Mouse (Mus musculus): ENCODE data around the gene Clns1a.
A peak's percentile ranks its signal among the peaks of the same experiment; 100 is the strongest.

The Clns1a gene

DNA sequence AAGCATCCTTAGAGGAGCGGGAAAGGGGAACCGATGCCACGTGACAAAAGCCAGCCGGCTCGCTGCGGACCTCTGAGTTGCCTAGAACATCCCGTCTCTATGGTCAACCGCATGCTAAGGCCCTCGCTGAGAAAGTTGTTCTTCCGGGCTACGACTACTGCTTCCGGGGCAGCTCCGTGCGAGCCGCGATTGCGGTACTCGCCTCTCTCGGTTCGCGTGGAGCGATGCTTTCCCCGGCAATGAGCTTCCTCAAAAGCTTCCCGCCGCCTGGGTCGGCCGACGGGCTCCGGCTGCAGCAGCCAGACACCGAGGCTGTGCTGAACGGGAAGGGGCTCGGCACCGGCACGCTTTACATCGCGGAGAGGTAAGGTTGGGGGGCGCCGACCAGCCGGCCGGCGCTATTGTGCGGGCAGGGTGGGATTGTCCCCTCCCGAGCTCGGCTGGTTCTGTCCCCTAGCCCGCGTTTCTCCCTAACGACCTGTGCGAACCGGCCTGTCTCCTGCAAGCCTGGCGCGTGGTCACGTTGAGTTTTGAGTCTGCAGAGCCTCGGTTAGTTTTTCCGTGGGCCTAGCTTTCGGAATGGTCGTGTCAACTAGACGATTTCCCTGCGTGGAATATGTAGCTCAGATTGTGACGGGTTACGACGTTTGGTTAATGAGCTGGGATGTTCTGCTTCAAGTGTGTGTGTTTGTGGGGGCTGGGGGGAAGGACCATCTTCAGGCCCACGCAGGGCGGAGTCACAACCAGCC lies at the start of gene Clns1a:
TSS of gene Clns1a (plus strand) at position 129 of the 749 bp plus-strand sequence.
- peak; percentile 85 to 94 for DNase-seq (ENCODE audit: low spot score in 2 of 2)

DNA sequence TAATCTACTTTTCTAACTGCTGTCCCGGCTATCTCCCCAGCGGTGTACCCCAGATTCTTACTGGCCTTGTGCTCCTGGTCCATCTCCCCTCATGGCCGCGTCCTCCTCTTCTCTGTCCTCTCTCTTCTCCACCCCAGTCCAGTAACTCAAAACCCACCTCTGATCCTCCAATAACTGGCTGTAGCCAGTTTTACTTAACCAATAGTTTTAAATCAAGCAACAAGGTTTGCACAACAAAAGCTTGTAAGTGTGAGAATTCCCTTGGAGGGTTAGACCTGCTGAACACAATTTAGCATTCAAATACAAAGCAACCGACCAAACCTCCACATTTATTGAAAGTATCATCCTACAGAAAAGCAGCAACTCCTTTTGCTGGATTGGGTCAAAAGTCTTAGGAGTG lies 48.8 kb upstream of the Clns1a start:
- DNase-seq (ENCODE audit: low spot score in 2 of 2), result no peak

DNA sequence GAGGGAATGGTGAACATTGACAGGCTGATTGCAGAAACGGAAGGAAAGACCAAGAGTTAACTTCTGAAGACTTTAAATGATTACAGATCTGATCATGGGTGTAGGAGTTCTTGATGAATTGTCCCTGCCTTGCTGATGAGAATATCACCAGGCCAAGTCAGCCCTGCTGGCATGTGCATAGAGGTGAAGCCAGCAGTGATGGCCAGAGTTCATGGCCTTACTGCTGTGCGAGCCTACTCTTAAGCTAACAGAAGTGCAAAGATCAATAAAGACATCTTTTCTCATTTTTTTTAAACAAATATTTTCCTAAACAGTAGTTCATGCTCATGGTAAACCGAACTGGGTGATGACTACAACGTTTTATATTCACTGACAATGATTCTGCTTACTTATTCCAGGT lies 45.7 kb upstream of the Clns1a start:
- DNase-seq (ENCODE audit: low spot score in 2 of 2), result no peak

GRCm38 (mm10) chr7:97656144-97656543 lies 40.3 kb upstream of the Clns1a start:
- DNase-seq (ENCODE audit: low spot score in 2 of 2), result no peak

DNA sequence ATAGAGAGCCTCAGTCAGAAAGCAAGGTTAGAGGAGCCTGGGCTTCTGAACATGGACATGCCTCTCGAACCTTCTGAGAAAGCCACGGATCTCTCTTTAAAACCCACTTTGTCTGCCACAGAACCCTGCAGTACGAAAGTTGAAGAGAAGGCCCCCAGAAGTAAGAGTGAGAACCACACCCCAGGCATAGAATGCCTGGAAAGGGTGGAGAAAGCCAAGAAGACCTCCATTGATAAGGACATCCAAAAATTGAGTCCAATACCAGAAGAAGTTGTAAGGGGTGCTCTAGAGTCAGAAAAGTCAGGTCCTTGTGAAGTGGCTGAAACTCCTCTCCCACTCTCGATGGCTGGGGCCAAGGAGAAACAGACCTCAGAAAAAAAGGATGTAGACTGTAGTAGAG lies 34.8 kb upstream of the Clns1a start:
- DNase-seq (ENCODE audit: low spot score in 2 of 2), result no peak

DNA sequence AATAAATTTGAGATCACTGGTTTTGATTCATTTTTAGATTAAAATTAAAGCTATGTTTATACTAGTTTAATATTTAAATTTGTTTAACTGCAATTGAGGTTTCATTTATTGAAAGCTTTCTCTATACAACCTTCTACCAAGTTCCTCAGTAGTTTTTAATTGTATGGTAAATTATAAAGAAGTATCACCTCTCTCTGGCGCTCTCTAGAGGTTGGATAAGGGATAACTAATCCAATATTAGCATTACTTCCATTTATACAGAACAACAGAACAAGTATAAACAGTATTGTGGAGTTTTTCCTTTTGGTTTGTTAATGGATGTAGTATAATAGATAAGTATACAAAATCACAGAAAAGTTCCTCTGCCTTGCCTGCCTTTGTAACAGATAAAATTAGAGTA lies 17.2 kb upstream of the Clns1a start:
- DNase-seq (ENCODE audit: low spot score in 2 of 2), result no peak

- DNase-seq (ENCODE audit: low spot score in 2 of 2), result no peak
Observed at GRCm38 (mm10) chr7:97687831-97688230, 8.6 kb upstream of the Clns1a start.

GRCm38 (mm10) chr7:97695441-97695840 lies 993 bp upstream of the Clns1a start:
- no peak for DNase-seq (ENCODE audit: low spot score in 2 of 2)

GRCm38 (mm10) chr7:97696133-97696505 lies 315 bp upstream of the Clns1a start:
- DNase-seq (ENCODE audit: low spot score in 2 of 2), result peak in 1 of 2 experiments; percentile 18

GRCm38 (mm10) chr7:97700173-97700572 lies 3.7 kb downstream of the Clns1a start:
- no peak for DNase-seq (ENCODE audit: low spot score in 2 of 2)

DNA sequence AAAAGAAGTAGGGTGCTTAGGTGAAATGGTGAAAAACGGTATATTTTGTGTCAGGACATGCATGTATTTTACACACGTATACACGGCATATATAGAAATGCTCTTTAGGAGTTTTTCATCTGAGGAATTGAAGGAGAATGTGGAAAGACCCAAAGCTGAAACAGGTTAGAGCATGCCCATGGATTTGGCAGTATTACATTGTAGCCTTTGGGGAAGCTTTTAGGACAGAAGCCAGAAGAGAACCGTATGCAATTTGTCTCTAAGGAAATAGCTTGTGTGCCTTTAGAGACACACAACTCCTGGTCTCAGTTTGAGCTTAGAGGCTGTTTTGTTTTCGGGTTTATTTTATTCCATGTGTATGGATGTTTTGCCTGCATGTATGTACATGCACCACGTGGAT lies 4.7 kb downstream of the Clns1a start:
- DNase-seq (ENCODE audit: low spot score in 2 of 2), result no peak

GRCm38 (mm10) chr7:97707123-97707522 lies 10.7 kb downstream of the Clns1a start:
- no peak for DNase-seq (ENCODE audit: low spot score in 2 of 2)

DNA sequence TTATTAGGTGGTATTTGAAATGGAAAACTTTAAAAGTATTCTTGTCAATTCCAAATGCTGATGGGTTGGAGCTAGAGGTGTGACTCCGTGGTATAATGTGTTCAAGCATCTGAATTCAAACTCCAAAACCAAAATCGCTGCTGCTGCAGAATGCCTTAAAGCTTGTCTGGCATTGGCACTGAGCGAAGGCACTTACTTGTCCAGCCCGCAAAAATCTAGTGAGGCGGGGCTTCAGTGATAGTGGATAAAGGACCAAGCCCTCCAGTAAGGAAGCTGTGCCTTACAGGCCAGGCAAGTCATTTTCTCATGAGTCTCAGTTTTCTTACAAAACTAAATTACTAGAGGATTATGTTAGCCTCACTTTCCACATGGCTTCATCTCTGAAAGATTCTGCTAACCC lies 11.4 kb downstream of the Clns1a start:
- DNase-seq (ENCODE audit: low spot score in 2 of 2), result no peak

- no peak for DNase-seq (ENCODE audit: low spot score in 2 of 2)
Observed at GRCm38 (mm10) chr7:97709204-97709603, 12.8 kb downstream of the Clns1a start.

- DNase-seq (ENCODE audit: low spot score in 2 of 2), result no peak
Observed at GRCm38 (mm10) chr7:97714651-97715050, 18.2 kb downstream of the Clns1a start.

GRCm38 (mm10) chr7:97717326-97717725 lies 20.9 kb downstream of the Clns1a start:
- no peak for DNase-seq (ENCODE audit: low spot score in 2 of 2)

- no peak for DNase-seq (ENCODE audit: low spot score in 2 of 2)
Observed at GRCm38 (mm10) chr7:97719078-97719477, 22.6 kb downstream of the Clns1a start.

GRCm38 (mm10) chr7:97720109-97720508 lies 23.7 kb downstream of the Clns1a start:
- no peak for DNase-seq (ENCODE audit: low spot score in 2 of 2)

- DNase-seq (ENCODE audit: low spot score in 2 of 2), result no peak
Observed at GRCm38 (mm10) chr7:97722278-97722918, 26.0 kb downstream of the Clns1a start.

DNA sequence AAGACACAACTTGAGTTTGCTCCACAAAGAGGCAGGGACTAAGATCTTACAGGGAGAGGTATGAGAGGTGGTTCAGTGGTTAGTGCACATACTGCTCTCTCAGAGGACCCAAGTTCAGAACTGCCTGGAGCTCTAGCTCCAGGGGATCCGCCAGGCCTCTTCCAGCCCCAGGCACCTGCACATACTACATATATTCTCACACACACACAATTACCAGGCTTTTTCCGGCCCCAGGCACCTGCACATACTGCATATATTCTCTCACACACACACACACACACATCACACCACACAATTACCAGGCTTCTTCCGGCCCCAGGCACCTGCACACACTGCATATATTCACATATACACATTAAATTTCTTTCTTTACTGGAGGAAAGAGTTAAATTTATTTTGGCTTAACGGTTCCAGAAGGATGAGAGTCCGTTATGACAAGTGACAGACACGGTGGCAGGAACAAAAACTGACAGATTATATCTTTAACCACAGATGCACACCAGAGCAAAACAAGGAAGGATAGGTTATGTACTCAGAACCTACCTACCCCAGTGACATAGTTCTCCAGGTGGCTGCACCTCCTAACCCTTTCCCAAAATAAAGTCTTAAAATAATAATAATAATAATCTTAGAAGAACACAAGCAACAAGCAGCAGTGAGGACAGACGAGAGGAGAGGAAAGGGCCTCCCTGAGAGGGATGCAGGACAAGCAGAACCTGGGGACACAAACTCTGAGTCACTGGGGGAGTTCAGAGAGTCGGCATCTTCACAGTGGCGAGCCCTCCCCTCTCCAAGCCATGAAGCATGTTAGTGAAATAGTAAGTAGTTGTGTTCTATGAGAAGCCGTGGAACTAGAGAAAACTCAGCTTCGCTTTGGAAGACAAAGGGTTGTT lies 27.5 kb downstream of the Clns1a start:
- DNase-seq (ENCODE audit: low spot score in 2 of 2), result no peak

GRCm38 (mm10) chr7:97725401-97725800 lies 29.0 kb downstream of the Clns1a start:
- no peak for DNase-seq (ENCODE audit: low spot score in 2 of 2)

DNA sequence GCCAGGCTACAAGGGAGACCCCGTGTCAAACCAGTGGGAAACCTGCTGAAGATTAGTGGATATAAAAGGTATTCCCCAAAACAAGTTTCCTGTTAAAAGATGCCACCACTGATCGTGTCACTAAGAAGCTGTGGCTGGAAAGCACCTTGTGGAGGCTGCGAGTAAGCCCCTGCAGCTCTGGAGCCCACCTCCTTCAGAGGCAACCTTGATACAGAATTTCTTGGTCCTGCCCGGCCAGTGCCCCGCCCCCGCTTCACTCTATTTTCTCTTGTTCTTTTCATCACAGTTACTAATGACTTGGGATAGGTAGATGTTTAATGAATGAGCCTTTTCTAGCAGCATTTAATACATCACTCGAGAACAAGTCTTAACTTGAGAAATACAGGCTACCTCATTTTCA lies 29.6 kb downstream of the Clns1a start:
- DNase-seq (ENCODE audit: low spot score in 2 of 2), result no peak

GRCm38 (mm10) chr7:97726778-97727177 lies 30.3 kb downstream of the Clns1a start:
- DNase-seq (ENCODE audit: low spot score in 2 of 2), result no peak
